Mouse (Mus musculus) MEL-GATA-1-ER (cell line): ENCODE measurements at regions not wholly inside any gene's neighbourhood (a gene's known extent, or its start where the extent isn't known, plus 50 kb on each side); places are given as distances from the start of the nearest gene placed in this dataset.

Source experiments
- DNase-seq: peaks from one replicate; pipeline ENCODE4 v3.0.0-alpha.2; 2012; ENCODE audit warnings: low read depth; ENCODE audit errors: extremely low read depth

DNA sequence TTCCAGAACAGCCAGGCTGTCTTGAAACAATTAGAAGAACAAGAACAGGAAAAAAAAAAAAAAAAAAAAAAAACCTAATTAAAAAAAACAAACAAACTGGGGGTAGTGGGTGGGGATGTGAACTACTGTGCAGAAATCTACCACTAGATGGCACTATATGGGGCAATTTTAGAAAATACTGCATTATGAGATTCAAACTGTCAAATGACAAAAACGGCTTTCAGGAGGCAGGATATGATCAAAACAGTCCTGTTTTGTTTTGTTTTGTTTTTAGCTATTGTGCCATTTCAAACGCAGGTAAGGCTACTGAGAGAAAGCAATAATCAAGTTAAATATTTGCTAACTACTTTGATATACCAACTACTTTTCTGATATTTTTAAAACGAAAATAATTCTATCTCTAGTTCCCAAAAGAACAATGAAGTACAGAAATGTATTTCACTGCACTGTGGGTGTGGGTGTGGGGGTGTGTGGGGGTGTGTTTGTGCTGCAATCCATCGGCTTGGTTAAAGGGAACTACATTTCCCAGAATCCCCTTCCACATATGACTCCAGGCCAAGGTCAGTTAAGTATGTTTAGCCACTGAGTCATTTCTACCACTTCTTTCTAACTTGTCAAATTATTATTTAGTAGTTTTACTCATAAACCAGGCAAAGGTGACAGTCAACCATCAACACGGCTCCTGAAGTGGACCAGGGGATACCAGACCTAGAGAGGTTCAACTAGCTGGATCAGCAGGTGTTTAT is 207.7 kb upstream of the Mkln1 start:
- peak; percentile 44 for DNase-seq

DNA sequence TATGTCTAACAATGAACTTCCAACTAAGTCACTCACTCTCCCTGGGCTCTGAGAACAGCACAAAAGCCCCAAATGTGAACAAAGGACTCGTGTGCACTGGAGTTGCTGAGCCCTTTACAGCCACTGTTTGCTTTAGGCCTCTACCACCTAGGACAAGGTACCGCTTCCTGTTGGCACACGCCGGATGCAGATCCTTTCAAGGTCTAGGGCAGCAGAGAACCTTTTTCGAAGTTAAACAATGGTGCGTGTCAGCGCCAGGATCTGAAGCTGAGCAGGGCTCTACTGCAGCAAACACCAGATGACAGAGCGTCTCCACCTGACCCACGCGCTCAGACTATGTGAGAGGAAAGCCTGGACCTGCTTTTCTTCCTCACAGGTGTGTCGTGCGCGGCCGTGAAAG is 207.0 kb upstream of the Mkln1 start:
- DNase-seq, result no peak

DNA sequence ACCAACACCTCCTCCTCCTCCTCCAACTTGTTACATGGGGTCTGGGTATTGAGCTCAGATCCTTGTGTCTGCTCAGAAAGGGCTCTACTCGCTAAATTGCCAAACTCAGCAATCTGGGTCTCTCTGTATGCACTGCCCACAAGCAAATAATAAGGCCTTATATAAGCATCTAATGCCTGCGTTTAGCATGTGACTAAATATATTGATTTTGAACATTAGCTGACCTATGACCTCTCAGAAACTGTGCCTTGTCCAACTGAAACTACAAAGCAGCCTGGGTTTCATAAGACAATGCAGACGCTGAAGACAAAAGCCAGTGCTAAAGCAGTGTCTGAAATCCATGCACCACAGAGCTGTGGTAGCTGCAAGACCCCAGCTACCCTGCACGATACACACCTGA is 206.3 kb upstream of the Mkln1 start:
- no peak for DNase-seq

DNA sequence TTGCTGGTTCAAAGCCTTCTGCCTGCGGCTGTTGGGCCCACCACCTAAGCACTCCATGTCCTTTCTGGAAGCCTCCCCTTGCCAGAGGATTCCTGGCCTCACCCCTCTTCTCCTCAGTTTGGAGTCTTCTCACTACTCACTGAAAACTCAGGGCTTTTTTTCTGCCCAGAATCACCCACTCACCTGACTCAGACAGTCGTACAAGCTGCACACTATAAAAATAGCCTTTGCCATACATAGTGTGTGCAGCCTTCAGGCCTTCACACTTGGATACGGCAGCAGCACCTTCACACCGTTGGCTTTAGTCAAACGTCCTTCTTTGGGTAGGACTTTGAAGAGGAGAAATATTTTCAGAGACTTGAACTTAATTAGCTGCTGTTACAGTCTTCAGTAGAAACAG is 205.3 kb upstream of the Mkln1 start:
- DNase-seq, result no peak

DNA sequence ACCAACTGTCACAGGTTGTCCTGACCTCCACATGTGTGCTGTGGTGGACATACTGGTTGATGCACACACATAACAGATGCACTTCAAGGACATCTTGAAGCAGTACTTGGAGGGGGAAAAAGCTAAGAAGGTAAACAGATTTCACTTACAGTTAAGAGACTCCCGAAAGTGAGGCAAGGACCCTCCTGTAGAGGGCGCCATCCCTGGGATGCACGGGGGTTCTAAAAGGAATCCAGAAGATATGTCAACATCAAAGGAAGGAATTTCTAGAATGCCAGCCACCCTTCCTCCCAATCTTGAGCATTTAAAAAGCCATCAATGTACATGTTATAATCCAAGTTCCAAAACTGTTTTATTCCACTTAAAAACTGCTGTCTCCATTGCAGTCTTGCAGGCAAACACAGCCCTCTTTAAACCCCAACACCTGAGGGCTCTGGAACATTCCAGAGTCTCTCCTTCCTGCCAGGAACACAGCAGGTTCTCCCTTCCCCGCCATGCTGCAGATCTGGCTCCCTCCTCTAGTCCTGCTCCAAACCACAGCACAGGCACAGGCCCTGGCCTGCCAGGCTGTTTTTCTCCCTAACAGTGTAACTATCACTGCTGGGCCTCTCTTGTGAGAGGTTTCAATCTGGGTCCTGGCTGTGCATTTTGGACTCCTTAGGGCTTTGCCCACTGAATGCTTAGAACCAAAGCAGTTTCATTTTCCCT is 200.8 kb upstream of the Mkln1 start:
- DNase-seq, result no peak

DNA sequence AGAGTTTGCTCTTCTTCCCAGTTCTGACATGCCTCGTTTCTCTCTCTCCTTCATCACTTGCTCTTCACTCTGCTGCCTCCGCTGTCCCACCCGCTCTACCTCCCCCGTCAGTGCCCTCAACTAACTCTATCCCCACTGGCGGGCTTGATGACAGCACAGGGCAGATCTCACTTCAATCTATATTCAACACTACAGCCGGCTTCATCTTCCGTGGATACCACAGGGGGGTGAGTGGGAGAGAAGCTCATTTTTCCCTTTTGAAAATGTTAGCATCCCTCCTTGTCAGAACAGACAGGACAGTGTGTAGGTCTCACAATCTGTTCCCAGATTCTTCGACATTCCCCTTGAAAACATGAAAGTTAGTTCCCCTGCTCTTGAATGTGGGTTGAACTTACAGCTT is 200.2 kb upstream of the Mkln1 start:
- DNase-seq, result no peak

DNA sequence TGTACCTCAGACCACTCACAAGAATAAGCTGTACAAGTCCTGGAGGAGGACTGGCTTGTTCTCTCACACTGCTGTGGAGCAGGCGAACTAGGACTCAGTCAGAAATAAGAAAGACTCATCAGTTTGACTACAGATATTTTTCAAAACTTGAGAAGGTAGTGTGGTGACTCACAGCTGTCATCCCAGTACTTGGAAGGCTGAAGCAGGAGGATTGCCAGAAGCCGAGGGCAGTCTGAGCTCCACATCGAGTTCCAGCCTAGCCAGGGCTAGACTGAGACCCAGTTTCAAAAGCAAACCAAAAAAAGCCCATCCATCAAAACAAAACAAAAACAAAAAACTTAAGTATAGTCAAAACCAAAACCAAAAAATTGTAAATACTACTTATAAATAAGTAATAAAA is 197.8 kb upstream of the Mkln1 start:
- DNase-seq, result no peak

DNA sequence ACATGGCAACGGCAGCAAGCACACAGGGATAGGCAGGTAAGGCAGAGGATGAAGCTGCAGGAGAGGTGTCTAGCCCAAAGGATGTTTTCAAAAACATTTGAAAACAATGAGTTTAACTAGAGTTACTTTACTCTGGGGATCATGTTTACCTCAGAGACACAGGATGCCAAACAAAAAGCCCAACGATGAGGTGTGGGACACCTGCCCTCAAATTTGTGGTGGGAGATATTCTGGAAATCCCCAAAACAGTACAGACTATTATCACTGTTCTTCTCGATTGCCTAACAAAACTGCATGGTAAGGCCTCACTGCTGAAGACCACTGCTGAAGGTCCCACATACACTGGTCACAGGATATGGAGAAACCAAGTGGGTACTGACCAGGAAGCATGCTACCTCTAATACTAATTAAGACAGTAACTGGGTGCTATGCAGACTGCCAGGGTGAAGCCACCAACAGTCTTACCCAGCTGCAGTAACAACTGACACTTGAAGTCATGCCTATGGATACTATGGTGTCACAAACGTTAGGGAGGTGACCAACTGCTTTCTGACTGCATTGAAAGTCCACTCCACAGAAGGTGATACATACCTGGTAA is 197.1 kb upstream of the Mkln1 start:
- DNase-seq, result no peak

DNA sequence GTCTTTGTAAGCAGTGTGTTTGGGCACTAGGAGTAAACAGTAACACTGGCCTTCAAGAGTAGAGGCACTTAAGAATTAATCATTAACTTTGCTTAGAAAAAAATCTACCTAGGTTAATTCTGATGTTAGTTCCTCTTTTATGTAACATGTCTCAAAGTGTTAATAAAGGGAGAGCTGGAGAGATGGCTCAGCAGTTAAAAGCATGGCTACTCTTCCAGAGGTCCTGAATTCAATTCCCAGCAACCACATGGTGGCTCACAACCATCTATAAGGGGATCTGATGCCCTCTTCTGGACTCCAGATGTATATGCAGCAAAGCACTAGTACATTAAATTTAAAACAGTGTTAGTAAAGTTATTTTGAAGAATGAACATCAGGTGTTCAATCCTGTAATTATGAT is 195.9 kb upstream of the Mkln1 start:
- DNase-seq, result no peak

DNA sequence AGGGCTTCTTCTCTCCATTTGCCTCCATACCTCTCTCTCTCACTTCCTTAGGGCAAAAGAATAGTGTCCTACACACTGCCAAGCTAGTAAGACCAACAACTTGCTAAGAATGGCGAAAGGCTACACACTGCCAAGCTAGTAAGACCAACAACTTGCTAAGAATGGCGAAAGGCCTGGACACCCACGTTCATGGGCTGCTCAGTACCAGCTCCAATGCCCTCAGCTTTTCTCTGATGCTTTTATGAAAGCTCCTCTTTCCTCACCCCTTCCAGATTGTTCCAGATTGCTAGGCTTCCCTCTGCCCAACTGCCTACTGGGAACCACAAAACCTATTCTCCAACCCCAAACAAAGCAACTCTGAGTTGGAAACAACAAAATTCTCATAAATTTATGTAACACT is 194.1 kb upstream of the Mkln1 start:
- DNase-seq, result no peak

DNA sequence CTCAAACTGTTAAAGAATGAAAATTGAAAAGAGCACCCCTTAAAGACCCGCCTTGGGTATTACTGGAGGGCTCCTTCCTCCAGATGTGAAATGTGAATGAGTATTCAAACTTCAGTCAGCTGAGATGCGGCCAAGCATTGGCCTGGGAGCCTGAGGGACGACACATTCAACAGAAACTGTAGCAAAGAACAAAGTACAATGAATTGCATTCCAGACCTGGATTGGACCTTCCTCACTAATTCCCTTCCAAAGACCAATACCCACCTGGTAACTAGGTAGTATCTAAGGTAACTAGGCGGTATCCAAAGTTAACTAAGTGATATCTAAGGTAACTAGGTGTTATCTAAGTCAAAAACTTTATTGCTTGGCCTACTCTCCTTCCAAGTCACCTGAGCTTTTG is 193.7 kb upstream of the Mkln1 start:
- no peak for DNase-seq

DNA sequence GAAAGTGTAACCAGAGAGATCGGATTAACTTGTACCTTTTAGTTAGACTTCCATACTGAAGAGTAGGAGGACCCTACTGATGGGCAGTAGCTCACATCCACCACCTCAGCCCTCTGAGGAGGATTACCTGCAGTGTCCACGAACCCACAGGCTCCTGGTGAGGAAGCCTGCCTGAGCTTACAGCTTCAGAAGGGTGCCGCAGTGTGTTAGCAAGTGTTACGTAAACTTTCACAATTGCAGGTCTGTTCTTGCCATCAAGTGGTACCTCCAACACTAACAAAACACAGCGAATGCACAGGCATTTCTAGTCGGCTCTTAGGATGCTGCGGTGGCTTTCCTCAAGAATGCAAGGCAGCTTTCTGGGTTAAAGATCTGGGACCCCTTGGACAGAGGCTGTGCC is 192.4 kb upstream of the Mkln1 start:
- no peak for DNase-seq

DNA sequence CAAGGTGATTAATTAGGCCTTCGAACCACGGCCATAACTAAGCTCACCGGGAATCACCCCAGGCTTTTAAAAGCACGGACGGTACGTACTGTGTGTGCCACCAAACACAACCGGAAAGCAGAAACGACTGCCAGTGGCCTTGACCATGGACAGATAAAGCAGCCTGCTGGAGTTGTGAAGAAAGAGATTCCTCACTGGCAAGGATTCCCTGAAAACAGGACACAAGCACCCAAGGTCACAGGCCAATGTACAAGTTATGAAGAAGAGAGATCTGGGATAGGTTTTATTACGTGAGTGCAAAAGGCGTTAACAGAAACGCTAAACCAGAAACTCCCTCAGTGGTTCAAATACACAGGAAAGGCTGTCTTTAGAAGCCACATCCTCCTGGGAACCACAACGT is 191.3 kb upstream of the Mkln1 start:
- no peak for DNase-seq

DNA sequence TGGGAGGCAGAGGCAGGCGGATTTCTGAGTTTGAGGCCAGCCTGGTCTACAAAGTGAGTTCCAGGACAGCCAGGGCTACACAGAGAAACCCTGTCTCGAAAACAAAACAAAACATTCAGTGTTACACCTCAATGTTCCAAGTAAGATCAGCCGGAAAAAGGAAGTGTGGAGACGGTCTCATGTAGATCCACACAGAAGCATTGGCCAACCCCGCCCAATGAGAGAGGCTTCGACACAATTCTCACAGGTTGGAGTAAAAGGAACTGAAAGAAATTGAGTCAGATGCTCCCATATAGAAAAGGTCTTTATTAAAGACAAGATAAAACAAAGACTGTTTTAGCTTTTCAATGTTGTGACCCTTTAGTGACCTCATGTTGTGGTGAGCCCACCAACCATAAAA is 190.3 kb upstream of the Mkln1 start:
- no peak for DNase-seq

DNA sequence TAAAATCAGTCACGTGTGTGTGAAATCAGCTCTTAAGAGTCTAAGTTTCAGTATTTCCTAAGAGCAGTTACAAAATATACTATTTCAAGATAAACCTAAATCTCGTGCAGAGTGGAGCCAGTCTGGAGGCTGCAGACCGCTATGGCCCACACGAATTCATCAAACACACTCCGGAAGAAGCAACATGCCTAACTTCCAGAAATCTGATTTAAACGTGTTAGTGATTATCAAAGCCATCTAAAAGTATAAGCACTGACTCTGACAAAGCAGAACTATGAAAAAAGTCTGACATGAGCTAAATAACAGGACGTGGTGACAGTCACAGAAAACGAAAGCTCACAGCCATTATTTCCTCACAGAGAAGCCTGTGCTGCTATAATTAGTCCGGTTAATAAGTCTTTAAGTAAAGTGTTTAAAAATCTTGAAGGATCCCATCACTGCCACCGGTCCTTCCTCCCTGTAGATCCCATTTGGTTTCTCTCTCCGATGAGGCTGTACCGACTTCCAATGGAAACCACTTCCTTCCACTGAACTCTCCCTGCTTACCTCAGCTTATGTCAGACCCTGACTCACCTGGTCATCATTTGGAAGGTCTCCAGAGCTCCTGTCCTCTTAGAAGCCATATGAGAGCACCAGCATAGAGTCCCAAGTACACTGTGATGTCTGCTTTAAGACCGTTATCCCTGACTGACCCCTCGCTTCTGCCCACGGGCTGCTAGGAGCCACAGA is 189.0 kb upstream of the Mkln1 start:
- no peak for DNase-seq

DNA sequence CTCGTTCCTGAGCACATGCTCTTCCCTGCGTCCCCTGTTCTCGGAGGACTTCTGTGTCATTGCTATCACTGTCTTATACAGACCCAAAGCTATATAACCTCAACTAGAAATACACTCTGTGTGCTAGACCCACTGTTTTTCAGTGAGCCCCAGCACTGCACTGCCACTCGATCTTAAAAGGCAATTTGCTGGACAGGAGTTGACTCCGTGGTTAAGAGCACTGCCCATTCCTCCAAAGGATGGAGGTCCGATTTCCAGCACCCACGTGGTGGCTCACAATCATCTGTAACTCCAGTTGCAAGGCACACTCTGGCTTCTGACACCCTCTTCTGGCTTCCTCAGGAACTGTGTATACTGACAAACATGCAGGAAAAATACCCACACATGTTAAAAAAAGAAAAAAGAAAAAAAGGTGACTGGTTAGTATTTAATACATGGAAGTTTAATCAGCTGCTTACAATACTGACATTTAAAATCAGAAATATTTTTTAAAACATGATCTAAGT is 188.3 kb upstream of the Mkln1 start:
- no peak for DNase-seq

DNA sequence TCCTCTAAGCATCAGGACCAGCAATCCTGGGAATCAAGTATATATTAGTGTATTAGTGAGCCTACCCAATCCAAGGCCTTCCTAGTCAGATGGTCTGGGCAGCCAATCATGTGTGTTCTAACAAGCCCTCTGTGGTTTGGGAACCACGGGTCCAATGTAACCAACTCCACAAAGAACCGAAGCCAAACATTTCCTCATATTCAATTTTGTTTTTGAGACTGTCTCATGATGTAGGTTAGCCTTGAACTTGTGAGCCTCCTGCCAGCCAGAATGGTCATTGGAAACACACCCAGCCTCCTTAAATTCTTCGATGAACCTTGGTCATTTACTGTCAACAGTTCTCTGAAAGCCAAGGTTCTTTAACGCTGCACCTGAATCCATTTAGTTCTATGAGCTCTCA is 187.4 kb upstream of the Mkln1 start:
- DNase-seq, result no peak

DNA sequence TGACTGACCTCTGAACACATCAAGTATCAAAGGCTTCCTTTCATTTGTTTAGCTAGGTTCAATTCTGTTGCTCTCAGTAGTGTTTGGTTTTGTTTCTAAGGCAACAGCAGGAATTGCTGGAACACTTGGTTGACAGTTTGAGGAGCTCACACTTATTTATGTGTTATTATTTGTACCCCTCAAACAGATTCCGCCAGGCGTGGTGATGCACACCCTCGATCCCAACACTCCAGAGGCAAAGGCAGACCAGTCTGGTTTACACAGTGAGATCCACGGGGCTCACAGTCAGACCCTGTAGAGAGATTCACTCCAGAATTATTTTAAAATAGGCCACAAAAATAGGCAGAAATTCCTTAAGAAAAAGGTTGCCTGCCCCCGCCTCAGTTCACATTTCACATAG is 186.9 kb upstream of the Mkln1 start:
- no peak for DNase-seq

DNA sequence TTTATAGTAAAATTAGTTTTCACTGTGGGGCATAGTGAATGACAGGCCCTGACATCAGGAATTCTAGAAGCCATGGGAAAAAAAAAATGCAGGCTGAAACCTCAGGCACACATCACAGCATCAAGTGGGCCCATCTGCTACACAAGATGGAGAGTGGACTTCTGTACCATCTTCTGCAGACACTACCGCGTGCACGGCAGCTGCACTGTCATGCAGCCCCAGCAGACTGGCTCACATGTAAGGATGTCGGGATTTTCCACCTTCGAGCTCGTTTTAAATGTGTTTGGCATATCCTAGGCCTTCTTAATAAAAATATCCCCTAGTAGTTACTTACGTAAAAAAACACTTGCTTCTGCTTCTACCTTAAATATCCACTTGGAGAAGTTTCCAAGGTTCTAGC is 186.5 kb upstream of the Mkln1 start:
- DNase-seq, result no peak

DNA sequence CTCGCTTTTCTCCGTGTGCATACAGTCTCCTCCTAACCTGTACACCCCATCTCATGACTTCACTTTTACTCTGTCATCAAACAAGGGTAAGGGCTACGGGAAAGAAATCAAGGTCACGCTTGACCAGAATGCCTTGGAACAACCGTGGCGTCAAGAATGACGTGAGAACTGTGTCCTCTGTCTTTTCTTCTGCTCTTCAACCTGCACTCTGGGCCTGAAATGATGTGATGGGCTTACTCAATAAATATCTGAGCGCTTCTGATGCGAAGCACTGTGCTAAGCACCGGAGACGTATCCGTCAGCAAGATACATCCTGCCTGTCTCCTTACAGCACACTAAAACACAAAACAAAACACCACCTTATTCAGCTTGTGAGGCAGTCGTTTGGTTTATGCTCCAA is 185.8 kb upstream of the Mkln1 start:
- no peak for DNase-seq

DNA sequence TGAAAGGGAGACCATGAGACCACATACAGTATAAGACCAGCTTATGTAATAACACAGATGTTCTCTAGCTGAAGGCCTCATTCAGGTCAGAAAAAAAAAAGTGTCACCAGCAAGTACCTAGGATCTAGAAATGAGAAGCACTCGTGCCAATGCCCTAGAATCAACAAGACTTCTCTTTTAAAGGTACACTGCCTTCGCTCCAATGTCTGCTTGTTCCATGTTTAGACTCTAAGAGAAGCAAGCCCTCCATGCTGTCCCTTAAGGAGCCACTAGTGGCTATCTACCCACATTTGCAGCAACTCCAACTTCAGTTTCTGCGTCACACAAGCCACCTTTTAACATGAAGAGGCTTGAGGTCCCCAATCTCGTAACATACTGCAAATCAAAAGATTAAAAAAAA is 185.4 kb upstream of the Mkln1 start:
- DNase-seq, result no peak

DNA sequence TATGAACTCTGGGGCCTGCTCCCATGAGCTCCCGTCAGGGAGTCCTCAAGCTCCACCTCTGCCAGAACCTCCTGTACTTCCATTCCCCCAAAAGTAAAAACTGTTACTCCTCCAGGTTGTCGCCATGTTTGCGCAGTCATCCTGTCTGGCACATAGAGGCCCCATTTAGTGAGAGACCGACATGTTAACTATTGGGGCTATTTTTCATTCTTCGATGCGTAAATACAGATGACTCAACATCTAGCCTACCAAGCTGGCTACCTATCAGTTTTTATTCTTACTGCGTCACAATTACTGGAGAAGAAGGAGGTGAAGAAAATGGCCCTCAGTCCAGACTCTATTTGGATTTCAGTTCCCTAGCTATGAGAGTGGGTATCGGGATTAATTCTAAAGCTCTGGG is 182.9 kb upstream of the Mkln1 start:
- DNase-seq, result no peak
